Mouse (Mus musculus): Measurements from ENCODE around the gene Idh3b.

DNA sequence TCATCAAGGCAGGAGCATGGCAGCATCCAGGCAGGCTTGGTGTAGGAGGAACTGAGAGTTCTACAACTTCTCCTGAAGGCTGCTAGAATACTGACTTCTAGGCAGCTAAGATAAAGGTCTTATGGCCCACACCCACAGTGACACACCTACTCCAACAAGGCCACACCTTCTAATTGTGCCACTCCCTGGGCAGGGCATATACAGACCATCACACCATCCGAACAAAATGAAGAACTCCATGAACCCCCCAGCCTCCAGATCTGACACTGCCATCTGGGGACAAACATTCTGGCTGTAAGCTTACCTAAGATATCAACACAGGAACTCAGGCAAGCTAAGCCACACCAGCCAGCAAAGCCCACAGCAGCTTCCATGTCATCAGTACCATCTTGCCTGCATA, 18.8 kb downstream of the Idh3b start:
- TF ChIP-seq EP300 (IDR thresholded peaks at IDR 0.05; ENCODE audit: insufficient read depth, low read depth, low read length), result no peak
- TF ChIP-seq CTCF (IDR thresholded peaks at IDR 0.05; ENCODE audit: low read depth, low read length), result no peak
- TF ChIP-seq POLR2A (IDR thresholded peaks at IDR 0.05; ENCODE audit: insufficient read depth, low read length), result no peak

Measured in ES-Bruce4 (cell line).